Mouse (Mus musculus) ES-Bruce4 (cell line): ENCODE data around the gene Aqr. TPM values are rescaled to one million over a fixed set of nuclear protein-coding genes. Genes with fewer than 3 reads are reported as not detected.

Experiments
- H3K27ac ChIP-seq: 2 replicates; pipeline ENCODE4 v1.5.1; 2012; ENCODE audit warnings: low read length, inconsistent platforms; ENCODE audit not compliant: insufficient read depth
- H3K27me3 ChIP-seq: 2 replicates; pipeline ENCODE4 v1.6.1; 2012; ENCODE audit warnings: mild to moderate bottlenecking, low read length, inconsistent platforms; ENCODE audit not compliant: control insufficient read depth, poor library complexity, insufficient read depth, severe bottlenecking
- H3K36me3 ChIP-seq: 2 replicates; pipeline ENCODE4 v1.6.1; 2012; ENCODE audit warnings: inconsistent platforms, mild to moderate bottlenecking, low read length, moderate library complexity; ENCODE audit not compliant: control insufficient read depth, poor library complexity, insufficient read depth, severe bottlenecking
- H3K4me1 ChIP-seq: one replicate; pipeline ENCODE4 v1.8.1; 2011; ENCODE audit warnings: low read length; ENCODE audit not compliant: control insufficient read depth, insufficient read depth
- H3K4me3 ChIP-seq: 2 replicates; pipeline ENCODE4 v1.5.1; 2011; ENCODE audit warnings: low read depth, mild to moderate bottlenecking, low read length
- H3K9ac ChIP-seq: 2 replicates; pipeline ENCODE4 v1.6.1; 2012; ENCODE audit warnings: low read depth, mild to moderate bottlenecking, inconsistent platforms; ENCODE audit not compliant: poor library complexity, severe bottlenecking
- H3K9me3 ChIP-seq: replicated peaks from 2 replicates; pipeline ENCODE4 v1.6.1; 2012; ENCODE audit warnings: mild to moderate bottlenecking, low read length, inconsistent platforms; ENCODE audit not compliant: control insufficient read depth, poor library complexity, insufficient read depth, severe bottlenecking
- CTCF ChIP-seq: IDR thresholded peaks from one replicate; pipeline ENCODE4 v1.8.1; 2011; ENCODE audit warnings: low read depth, low read length
- EP300 ChIP-seq: IDR thresholded peaks from 2 replicates; pipeline ENCODE4 v1.6.1; 2011; ENCODE audit warnings: low read depth, low read length; ENCODE audit not compliant: insufficient read depth
- POLR2A ChIP-seq: IDR thresholded peaks from one replicate; pipeline ENCODE4 v1.8.1; 2011; ENCODE audit warnings: low read length; ENCODE audit not compliant: insufficient read depth
- polyA plus RNA-seq: library from polyadenylated mRNA; stranded (reverse); fragments of >200 nt; gene quantifications from 2 replicates; pipeline ENCODE4 v1.2.4, GENCODE M21; 2011; ENCODE audit warnings: low read depth; ENCODE audit not compliant: missing spikeins, insufficient read depth, insufficient read length

Aqr gene
- polyA plus RNA-seq, 1 experiment: 108 TPM

DNA sequence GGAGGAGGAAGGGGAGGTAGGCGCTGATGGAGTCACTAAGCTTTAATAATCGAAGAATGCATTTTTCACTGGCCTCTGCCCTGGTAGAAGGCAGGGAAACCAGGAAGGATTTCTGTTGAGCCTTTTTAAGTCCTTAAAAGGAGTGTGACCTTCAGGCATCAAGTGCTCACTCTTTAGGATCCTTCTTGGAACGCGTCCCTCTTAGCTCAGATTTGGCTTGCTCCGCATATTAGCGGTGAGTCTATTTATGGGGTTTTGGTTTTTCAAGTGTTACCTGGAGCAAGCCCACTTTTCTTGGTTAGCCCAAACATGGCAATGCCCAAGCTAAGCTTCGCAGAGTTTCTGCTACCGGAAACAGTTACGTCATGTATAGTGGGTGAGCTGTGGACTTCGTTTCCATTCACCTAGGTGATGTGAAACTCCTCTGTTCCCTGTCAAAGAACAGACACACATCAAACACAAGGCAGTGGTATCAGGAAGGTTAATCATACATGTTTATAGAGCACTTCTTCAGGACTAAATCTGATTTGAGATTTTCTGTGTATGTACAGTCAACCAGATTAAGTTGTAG, 128.5 kb downstream of the Aqr start:
- TF ChIP-seq POLR2A: no peak
- TF ChIP-seq CTCF: no peak
- no peak for TF ChIP-seq EP300
- H3K4me3 ChIP-seq: no peak overlapping the region

DNA sequence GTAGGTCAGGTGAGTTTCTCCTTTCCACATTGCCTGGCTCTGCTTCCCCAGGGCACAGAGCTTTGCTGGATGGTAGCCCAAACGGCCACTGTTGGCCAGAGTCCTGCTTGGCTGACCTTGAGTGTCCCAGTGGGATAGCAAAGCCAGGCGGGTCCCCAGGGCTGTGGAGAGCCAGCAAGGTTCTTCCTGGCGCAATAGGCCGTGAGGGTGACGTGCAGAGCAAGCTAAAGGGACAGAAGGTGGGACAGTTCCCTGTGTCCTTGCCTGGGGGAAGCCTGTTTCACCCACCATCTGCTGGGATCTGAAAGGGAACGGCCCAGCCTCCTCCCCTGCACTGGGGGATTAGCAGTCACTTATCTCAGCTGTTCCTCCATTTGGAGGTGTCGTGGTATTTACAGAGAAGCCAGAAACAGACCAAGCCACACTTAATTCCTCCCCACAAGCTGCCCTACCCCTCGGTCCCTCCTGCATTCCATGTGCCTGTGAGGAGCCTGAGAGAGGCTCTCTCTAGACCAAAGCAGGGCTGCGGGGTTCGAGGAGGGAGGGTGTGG, 129.4 kb downstream of the Aqr start:
- Histone ChIP-seq H3K9ac (no peak overlapping the region), H3K27ac (no peak overlapping the region), H3K4me3 (no peak overlapping the region), H3K9me3 (no peaks in the 10 kb centered on the region), H3K36me3 (no peaks in the 10 kb centered on the region), H3K4me1 (no peaks in the 10 kb centered on the region), H3K27me3 (no peaks in the 10 kb centered on the region)
- TF ChIP-seq EP300 (peak; percentile 83), POLR2A (no peak)

More for the DNA sequence above, 128.5 kb downstream of the Aqr start:
- H3K27me3 ChIP-seq: no peaks in the 10 kb centered on the region
- no peak overlapping the region for H3K27ac ChIP-seq
- H3K36me3 ChIP-seq: no peaks in the 10 kb centered on the region
- no peaks in the 10 kb centered on the region for H3K4me1 ChIP-seq
- no peaks in the 10 kb centered on the region for H3K9me3 ChIP-seq
- no peak overlapping the region for H3K9ac ChIP-seq

DNA sequence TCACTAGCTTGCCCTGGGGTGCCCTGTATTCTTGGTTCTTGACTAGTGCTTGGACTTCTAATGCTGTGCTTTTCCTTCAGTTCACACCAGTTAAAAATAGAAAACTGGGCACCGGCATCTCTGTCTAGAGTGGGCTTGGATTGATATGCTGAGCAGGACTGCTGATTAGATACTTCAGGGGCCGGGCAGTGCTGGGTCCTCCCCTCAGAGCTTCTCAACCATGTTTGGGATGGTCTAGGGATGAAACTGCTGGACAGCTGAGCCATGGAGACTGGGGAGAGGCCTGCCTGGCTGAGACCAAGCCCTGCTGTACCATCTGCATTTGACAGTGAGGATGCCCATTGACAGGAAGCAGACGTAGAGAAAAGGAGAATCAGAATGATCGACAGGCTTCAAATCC, 132.7 kb downstream of the Aqr start:
- no peaks in the 10 kb centered on the region for H3K36me3 ChIP-seq
- no peaks in the 10 kb centered on the region for H3K9me3 ChIP-seq

DNA sequence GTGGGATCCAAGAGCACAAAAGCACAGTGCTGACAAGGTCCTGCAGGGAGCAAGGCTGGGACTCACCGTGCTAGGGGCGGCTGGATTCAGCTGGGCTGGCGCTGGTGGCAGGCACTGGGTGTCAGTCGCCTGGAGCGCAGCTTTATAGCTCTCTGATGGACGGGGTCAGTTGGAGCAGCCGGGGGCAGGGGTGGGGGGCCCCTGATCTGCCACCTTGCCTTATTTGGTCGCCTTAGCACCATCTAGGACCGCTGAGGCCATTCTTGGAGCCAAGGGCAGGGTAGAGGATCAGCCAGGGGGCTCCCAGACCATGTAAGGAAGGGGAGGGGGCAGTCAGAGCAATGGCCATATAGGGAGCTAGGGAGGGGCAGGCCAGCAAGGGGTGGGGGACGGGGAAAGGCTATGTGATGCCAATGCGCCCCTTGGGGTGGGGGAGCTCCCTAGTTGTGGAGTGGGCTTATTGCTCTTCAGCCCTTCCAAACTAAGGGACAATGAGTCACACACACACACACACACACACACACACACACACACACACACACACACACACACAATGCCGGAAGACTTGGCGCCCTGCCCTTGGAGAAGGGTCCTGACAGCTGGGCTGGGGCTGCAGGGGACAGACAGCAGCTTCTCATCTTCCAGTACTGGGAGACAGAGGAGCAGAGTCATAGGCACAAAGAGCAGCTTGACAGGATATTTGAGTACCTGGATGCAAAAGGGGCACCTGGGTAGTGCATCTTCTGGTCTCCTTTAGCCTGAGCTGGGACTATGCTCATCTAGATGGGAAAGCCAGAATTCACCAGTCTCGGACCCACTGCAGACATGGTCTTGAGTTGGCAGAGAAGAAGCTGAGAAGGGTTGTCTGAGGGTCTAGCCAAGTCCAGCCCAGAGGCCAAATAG, 133.9 kb downstream of the Aqr start, which contains the start of gene Actc1:
Gene Actc1 (minus strand): TSS at position 853 of the 903 bp plus-strand sequence.
- Histone ChIP-seq H3K4me3 (no peak within 1 kb of the TSS), H3K36me3 (no peaks in the 10 kb centered on the region)
- no peak for TF ChIP-seq POLR2A
- TF ChIP-seq CTCF: no peak
- TF ChIP-seq EP300: no peak

More for the DNA sequence above, 132.7 kb downstream of the Aqr start:
- no peaks in the 10 kb centered on the region for H3K27me3 ChIP-seq
- no peaks in the 10 kb centered on the region for H3K4me1 ChIP-seq
- no peak overlapping the region for H3K4me3 ChIP-seq
- no peak overlapping the region for H3K9ac ChIP-seq
- H3K27ac ChIP-seq: no peak overlapping the region
- no peak for TF ChIP-seq EP300

GRCm38 (mm10) chr2:114051871-114052241, 135.0 kb downstream of the Aqr start:
- Histone ChIP-seq H3K27ac (no peak overlapping the region), H3K4me1 (no peaks in the 10 kb centered on the region), H3K27me3 (no peaks in the 10 kb centered on the region), H3K9me3 (no peaks in the 10 kb centered on the region), H3K9ac (no peak overlapping the region), H3K4me3 (no peak overlapping the region), H3K36me3 (no peaks in the 10 kb centered on the region)
- no peak for TF ChIP-seq CTCF
- no peak for TF ChIP-seq EP300
- no peak for TF ChIP-seq POLR2A

More for the DNA sequence above, 133.9 kb downstream of the Aqr start, which contains the start of gene Actc1:
- Histone ChIP-seq H3K4me1 (no peaks in the 10 kb centered on the region), H3K27me3 (no peaks in the 10 kb centered on the region), H3K9ac (no peak within 1 kb of the TSS), H3K9me3 (no peaks in the 10 kb centered on the region), H3K27ac (no peak within 1 kb of the TSS)

Other genes with a start within 250 kb of the Aqr start
- not detected in 2 replicates for gene Gjd2, start 173.4 kb downstream of the Aqr start, polyA plus RNA-seq
- gene Actc1, start 133.5 kb downstream of the Aqr start, polyA plus RNA-seq: 1.4 and 2.1 TPM in 2 replicates
- 15.7 and 16.0 TPM in 2 replicates for gene Zfp770, start 14.4 kb upstream of the Aqr start, polyA plus RNA-seq